Mouse (Mus musculus) limb, embryonic 13.5 days (tissue): ENCODE measurements around the gene Mast4. TPM values are rescaled to one million over a fixed set of nuclear protein-coding genes. Genes with fewer than 3 reads are reported as not detected.

ENCODE experiments used
- ATAC-seq: fragments of 200-750 bp; cut with Nextera tagmentation; 2 replicates; pipeline ENCODE4 v1.8.0; 2017; ENCODE audit warnings: low read depth, moderate number of reproducible peaks, moderate TSS enrichment; ENCODE audit not compliant: low FRiP score
- H3K27ac ChIP-seq: fragments of 300-500 bp; sonication (generic); 2 replicates; pipeline ENCODE4 v1.5.1; 2015; ENCODE audit warnings: inconsistent platforms, mild to moderate bottlenecking, moderate library complexity
- H3K27me3 ChIP-seq: fragments of 300-500 bp; sonication (generic); 2 replicates; pipeline ENCODE4 v1.6.1; 2015; ENCODE audit warnings: mild to moderate bottlenecking, inconsistent platforms
- H3K36me3 ChIP-seq: fragments of 300-500 bp; sonication (generic); 2 replicates; pipeline ENCODE4 v1.6.1; 2015; ENCODE audit warnings: inconsistent platforms, mild to moderate bottlenecking, moderate library complexity
- H3K4me1 ChIP-seq: fragments of 300-500 bp; sonication (generic); 2 replicates; pipeline ENCODE4 v1.6.1; 2015; ENCODE audit warnings: inconsistent platforms
- H3K4me2 ChIP-seq: fragments of 300-500 bp; sonication (generic); replicated peaks from 2 replicates; pipeline ENCODE4 v1.6.1; 2015; ENCODE audit warnings: inconsistent platforms, mild to moderate bottlenecking, moderate library complexity
- H3K4me3 ChIP-seq: fragments of 300-500 bp; sonication (generic); 2 replicates; pipeline ENCODE4 v1.5.1; 2015; ENCODE audit warnings: moderate library complexity, mild to moderate bottlenecking, inconsistent platforms
- H3K9ac ChIP-seq: fragments of 300-500 bp; sonication (generic); 2 replicates; pipeline ENCODE4 v1.6.1; 2015; ENCODE audit warnings: mild to moderate bottlenecking, inconsistent platforms
- H3K9me3 ChIP-seq: fragments of 300-500 bp; sonication (generic); 2 replicates; pipeline ENCODE4 v1.6.1; 2016; ENCODE audit warnings: inconsistent platforms
- WGBS: fragments of 180-500 bp; shearing (Covaris S2); methylation state at CpG from one replicate; pipeline ENCODE4 v1.1.7; 2015; 5-methylcytosine and 5-hydroxymethylcytosine counted together
- polyA plus RNA-seq: library from polyadenylated mRNA; unstranded; fragments of >200 nt; fragmentation: Nextera tagmentation; extraction: Ambion mirVana; gene quantifications from 2 replicates; pipeline ENCODE4 v1.2.1, GENCODE M21; 2015

Mast4 gene
- polyA plus RNA-seq, 1 experiment from 2014 or later, result 23.2 TPM

DNA sequence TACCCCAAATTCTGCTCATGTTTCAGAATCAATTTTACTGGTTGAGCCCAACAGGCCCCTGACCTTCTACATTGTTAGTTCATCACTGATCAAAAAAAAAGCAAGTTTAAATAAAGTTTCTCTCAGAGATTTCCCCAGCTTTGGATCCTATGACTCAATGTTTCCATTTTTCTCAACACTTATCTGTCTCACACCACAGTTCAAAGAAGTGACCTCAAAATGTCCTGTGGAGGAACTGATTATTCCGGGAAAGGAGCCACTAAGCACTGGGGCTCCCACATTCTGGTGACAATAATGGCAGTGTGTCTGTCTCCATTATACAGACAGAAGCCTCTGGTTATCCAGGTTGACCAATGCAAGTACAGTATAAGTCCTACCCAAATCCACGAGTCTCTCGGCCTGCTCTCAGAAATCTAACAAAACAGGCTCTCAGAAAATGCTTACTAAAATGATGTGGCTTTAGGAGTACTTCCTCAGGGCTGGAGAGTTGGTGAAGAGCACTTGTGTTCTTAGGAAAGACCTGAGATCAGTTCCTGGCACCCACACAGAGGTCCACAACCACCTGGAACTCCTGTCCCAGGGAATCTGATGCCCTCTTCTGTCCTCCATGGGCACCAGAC is 319.1 kb downstream of the Mast4 start:
- Histone ChIP-seq H3K9ac (no peak overlapping the region), H3K9me3 (0 out of 2 replicates have a peak, but pooled peaks cover 5% of the 10 kb centered on the region), H3K27me3 (peaks cover 9% of the 10 kb centered on the region), H3K4me2 (no peak overlapping the region), H3K4me1 (no peaks in the 10 kb centered on the region), H3K36me3 (no peaks in the 10 kb centered on the region), H3K27ac (no peak overlapping the region), H3K4me3 (no peak overlapping the region)
- WGBS, result 92% methylated on average over 3 of the region's 3 CpGs
- ATAC-seq, result no peak

GRCm38 (mm10) chr13:103014631-103015030 is 319.7 kb downstream of the Mast4 start:
- peaks cover 5% of the 10 kb centered on the region; the same call in 1 of the 2 replicates for H3K27me3 ChIP-seq
- WGBS, result 92% methylated on average over 6 of the region's 6 CpGs
- ATAC-seq, result no peak

GRCm38 (mm10) chr13:103014222-103014621 is 320.1 kb downstream of the Mast4 start:
- Histone ChIP-seq H3K27me3 (peaks cover 4% of the 10 kb centered on the region; the same call in 1 of the 2 replicates), H3K4me1 (no peaks in the 10 kb centered on the region), H3K4me2 (no peak overlapping the region), H3K9me3 (0 out of 2 replicates have a peak, but pooled peaks cover 5% of the 10 kb centered on the region), H3K36me3 (no peaks in the 10 kb centered on the region), H3K27ac (no peak overlapping the region), H3K4me3 (no peak overlapping the region), H3K9ac (no peak overlapping the region)
- ATAC-seq, result no peak
- WGBS, result 74% methylated on average over 1 of the region's 1 CpGs

More at GRCm38 (mm10) chr13:103014631-103015030, 319.7 kb downstream of the Mast4 start:
- no peak overlapping the region for H3K27ac ChIP-seq
- no peak overlapping the region for H3K4me2 ChIP-seq
- H3K36me3 ChIP-seq, result no peaks in the 10 kb centered on the region
- H3K9me3 ChIP-seq, result 0 out of 2 replicates have a peak, but pooled peaks cover 5% of the 10 kb centered on the region
- H3K4me1 ChIP-seq, result no peaks in the 10 kb centered on the region
- no peak overlapping the region for H3K4me3 ChIP-seq
- H3K9ac ChIP-seq, result no peak overlapping the region

DNA sequence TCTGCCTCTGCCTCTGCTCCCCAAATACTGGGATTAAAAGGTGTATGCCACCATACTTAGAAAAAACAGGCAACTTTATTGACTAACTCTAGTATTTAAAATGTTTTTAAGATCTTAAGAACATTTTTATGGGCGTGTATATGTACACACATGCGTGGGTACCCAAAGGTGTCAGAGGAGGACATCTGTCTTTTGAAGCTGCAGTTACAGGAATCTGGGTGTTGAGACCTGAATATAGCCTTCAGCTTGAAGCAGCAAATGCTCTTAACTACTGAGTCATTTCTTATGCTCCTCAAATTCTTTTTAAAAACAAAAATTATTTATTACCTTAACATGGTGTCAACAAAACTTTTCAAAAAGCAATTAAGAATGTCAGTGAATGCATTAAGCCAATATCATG is 329.1 kb downstream of the Mast4 start:
- no peak for ATAC-seq
- Histone ChIP-seq H3K27ac (no peak overlapping the region), H3K4me3 (no peak overlapping the region), H3K4me1 (no peaks in the 10 kb centered on the region), H3K36me3 (no peaks in the 10 kb centered on the region), H3K27me3 (no peaks in the 10 kb centered on the region), H3K9ac (no peak overlapping the region), H3K9me3 (no peaks in the 10 kb centered on the region), H3K4me2 (no peak overlapping the region)
- 66% methylated on average over 2 of the region's 2 CpGs for WGBS

- Histone ChIP-seq H3K27me3 (no peaks in the 10 kb centered on the region), H3K4me2 (no peak overlapping the region), H3K4me1 (no peaks in the 10 kb centered on the region), H3K36me3 (no peaks in the 10 kb centered on the region), H3K9ac (no peak overlapping the region), H3K4me3 (no peak overlapping the region), H3K9me3 (no peaks in the 10 kb centered on the region), H3K27ac (no peak overlapping the region)
- ATAC-seq, result no peak
- 65% methylated on average over 1 of the region's 1 CpGs for WGBS
Observed at GRCm38 (mm10) chr13:103001831-103002230, 332.5 kb downstream of the Mast4 start.

GRCm38 (mm10) chr13:103000891-103001290 is 333.4 kb downstream of the Mast4 start:
- Histone ChIP-seq H3K9me3 (no peaks in the 10 kb centered on the region), H3K27me3 (no peaks in the 10 kb centered on the region), H3K9ac (no peak overlapping the region), H3K27ac (no peak overlapping the region), H3K36me3 (no peaks in the 10 kb centered on the region), H3K4me3 (no peak overlapping the region), H3K4me2 (no peak overlapping the region), H3K4me1 (no peaks in the 10 kb centered on the region)
- 73% methylated on average over 7 of the region's 7 CpGs for WGBS
- no peak for ATAC-seq

GRCm38 (mm10) chr13:102994098-102994497 is 340.2 kb downstream of the Mast4 start:
- Histone ChIP-seq H3K9ac (no peak overlapping the region), H3K9me3 (no peaks in the 10 kb centered on the region), H3K4me3 (no peak overlapping the region), H3K27me3 (no peaks in the 10 kb centered on the region), H3K36me3 (no peaks in the 10 kb centered on the region), H3K4me1 (no peaks in the 10 kb centered on the region), H3K4me2 (no peak overlapping the region), H3K27ac (no peak overlapping the region)
- ATAC-seq, result no peak
- WGBS, result 90% methylated on average over 11 of the region's 11 CpGs

DNA sequence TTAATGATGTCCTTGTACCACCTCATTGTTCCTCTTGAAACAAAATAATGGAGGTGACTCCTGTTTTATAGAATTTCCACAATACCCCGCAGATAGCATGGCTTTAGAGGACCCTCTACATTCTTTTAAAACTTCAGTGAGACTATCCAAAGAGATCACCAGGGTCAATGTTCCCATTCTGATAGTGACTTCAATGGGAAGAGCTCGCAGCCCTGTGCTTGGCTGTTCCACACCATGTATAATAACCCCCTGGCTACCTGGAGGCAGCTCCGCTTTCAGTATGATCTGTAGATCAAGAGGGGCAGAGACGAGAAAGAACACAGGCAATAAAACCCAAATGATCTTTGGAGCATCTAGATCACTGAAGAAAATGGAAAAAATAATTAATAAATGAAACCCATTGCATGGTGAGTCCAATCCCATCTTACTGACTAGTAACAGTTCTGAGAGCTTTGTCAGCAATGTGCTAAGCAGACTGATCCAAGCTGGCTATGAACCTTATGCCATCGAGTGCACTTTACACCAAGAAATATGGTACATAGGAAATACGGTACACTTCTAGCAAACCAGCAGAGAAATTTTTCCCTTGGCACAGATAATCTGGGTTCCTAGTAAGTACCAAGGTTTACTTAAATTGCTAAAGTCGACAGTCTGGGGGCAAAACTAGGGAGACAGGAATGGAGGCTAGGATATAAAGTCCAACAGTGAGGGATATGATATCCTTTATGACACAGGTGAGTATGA is 341.4 kb downstream of the Mast4 start:
- H3K9me3 ChIP-seq, result no peaks in the 10 kb centered on the region
- no peaks in the 10 kb centered on the region for H3K36me3 ChIP-seq
- H3K4me2 ChIP-seq, result no peak overlapping the region
- H3K27me3 ChIP-seq, result no peaks in the 10 kb centered on the region
- no peak overlapping the region for H3K27ac ChIP-seq
- H3K4me1 ChIP-seq, result no peaks in the 10 kb centered on the region
- no peak for ATAC-seq
- no peak overlapping the region for H3K4me3 ChIP-seq
- no peak overlapping the region for H3K9ac ChIP-seq
- WGBS, result 77% methylated on average over 7 of the region's 7 CpGs

DNA sequence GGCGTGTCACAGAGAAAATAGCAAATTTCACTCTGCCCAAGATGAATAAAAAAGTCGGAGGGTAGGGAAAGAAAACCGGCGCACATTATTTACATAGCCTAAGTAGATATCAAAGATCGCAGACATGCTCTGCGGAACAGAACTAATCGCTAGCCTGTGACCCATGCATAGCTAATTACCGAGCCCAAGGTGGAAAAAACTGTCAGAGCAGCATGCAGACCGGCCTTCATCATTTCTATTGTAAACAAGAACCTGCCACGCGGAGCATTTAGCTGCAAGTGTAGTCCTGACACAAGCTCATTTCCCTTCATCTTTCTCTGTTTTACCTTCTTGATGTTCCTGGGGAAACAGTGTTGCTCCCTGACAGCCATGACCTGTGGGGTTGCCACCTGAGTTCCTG is 342.4 kb downstream of the Mast4 start:
- H3K9me3 ChIP-seq, result no peaks in the 10 kb centered on the region
- H3K4me2 ChIP-seq, result no peak overlapping the region
- no peak overlapping the region for H3K27ac ChIP-seq
- no peak overlapping the region for H3K9ac ChIP-seq
- no peak overlapping the region for H3K4me3 ChIP-seq
- 79% methylated on average over 11 of the region's 11 CpGs for WGBS
- no peaks in the 10 kb centered on the region for H3K27me3 ChIP-seq
- no peak for ATAC-seq
- no peaks in the 10 kb centered on the region for H3K36me3 ChIP-seq
- no peaks in the 10 kb centered on the region for H3K4me1 ChIP-seq

GRCm38 (mm10) chr13:102991196-102991595 is 343.1 kb downstream of the Mast4 start:
- ATAC-seq, result no peak
- Histone ChIP-seq H3K9me3 (no peaks in the 10 kb centered on the region), H3K4me3 (no peak overlapping the region), H3K27ac (no peak overlapping the region), H3K27me3 (no peaks in the 10 kb centered on the region), H3K4me2 (no peak overlapping the region), H3K36me3 (no peaks in the 10 kb centered on the region), H3K9ac (no peak overlapping the region), H3K4me1 (no peaks in the 10 kb centered on the region)
- 88% methylated on average over 7 of the region's 7 CpGs for WGBS

DNA sequence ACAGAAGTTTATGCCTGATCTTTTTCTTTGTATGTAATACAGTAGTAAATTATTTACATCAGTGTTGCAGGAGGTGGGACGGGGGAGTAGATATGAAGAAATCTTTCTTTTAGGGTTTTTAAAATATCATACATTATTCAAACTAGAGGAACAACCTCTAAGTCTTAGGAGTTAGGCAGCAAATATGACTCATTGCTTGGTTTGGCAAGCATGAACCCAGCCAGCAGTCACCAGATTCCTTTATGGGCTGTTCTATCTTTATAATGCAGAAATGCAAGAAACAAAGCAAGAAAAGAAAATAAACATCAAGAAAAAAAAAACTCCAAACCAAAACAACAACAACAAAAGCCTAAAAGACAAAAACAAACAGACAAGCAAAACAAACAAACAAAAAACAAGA is 344.2 kb downstream of the Mast4 start:
- Histone ChIP-seq H3K4me1 (no peaks in the 10 kb centered on the region), H3K27me3 (no peaks in the 10 kb centered on the region), H3K27ac (no peak overlapping the region), H3K4me3 (no peak overlapping the region), H3K4me2 (no peak overlapping the region), H3K9ac (no peak overlapping the region), H3K9me3 (no peaks in the 10 kb centered on the region), H3K36me3 (no peaks in the 10 kb centered on the region)
- WGBS, result 89% methylated on average over 1 of the region's 1 CpGs
- no peak for ATAC-seq

DNA sequence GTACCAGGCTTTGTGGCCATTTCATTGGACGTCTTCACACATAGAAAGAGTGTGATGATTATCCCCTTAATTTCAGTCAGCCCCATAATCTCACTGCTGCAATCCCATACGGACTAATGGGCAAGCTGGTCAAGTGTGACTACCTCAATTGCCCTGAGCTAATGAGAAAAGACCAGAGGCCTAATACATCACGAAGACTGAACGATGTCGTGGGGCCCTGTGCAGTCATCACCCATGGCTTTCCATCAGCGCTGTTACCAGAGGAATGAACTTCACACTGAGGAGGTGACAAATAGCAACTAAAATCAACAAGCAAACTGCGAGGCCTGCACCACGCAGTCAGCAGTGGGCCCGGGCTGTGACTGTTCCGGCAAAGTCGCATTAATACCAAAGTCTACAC is 344.7 kb downstream of the Mast4 start:
- no peaks in the 10 kb centered on the region for H3K27me3 ChIP-seq
- H3K4me1 ChIP-seq, result no peaks in the 10 kb centered on the region
- H3K9ac ChIP-seq, result no peak overlapping the region
- no peaks in the 10 kb centered on the region for H3K36me3 ChIP-seq
- 78% methylated on average over 11 of the region's 11 CpGs for WGBS
- no peak overlapping the region for H3K4me2 ChIP-seq
- H3K27ac ChIP-seq, result no peak overlapping the region
- no peak for ATAC-seq
- H3K9me3 ChIP-seq, result no peaks in the 10 kb centered on the region
- H3K4me3 ChIP-seq, result no peak overlapping the region
